Mouse (Mus musculus): ENCODE measurements around the gene Auts2. TPM values are rescaled to one million over a fixed set of nuclear protein-coding genes. Genes with fewer than 3 reads are reported as not detected.

Gene Auts2
- polyA plus RNA-seq, 1 experiment from 2014 or later = 7.5 TPM

DNA sequence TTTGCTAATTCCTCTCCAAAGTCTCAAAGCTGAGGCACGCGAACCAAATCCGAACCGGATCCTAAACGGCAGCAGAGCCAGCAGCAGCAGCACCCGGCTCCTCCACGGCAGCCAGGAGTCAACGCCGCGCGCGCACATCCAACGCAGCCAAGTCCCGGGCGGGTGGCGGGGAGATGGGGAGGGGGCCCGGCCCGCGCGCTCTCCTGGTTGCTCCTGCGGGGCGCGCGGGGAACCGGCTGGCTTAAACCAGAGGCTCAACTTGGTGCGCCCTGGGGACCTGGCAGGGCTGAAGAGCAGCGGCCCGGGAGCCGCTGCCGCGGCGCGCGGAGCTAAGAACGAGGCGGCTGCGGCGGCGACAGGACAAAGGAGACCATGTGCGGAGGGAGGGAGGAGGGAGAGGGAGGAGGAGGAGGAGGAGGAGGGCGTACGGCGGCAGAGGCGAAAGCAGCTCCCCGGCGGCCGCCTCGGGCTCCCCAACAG is 1005.3 kb downstream of the Auts2 start:
- ATAC-seq (replicated peaks; ENCODE audit: low FRiP score, low read depth) (peak; percentile 18; the same call in 1 of the 2 replicates), DNase-seq (ENCODE audit: low spot score) (peak; percentile 69)
- H3K27me3 ChIP-seq (ENCODE audit: insufficient read depth, low read length) = no peaks in the 10 kb centered on the region
- no peaks in the 10 kb centered on the region for H3K36me3 ChIP-seq (ENCODE audit: insufficient read depth, low read length)
- 0% methylated on average over 37 of the region's 48 CpGs for WGBS
- no peaks in the 10 kb centered on the region for H3K9me3 ChIP-seq (replicated peaks; ENCODE audit: low read length)
- no peak for TF ChIP-seq CTCF (IDR thresholded peaks at IDR 0.05; ENCODE audit: low read depth)
- peak overlapping the region; percentile 79 for H3K9ac ChIP-seq (ENCODE audit: low read depth, low read length)
- H3K4me2 ChIP-seq (ENCODE audit: low read length) = peak overlapping the region; percentile 98
- H3K4me3 ChIP-seq (replicated peaks; ENCODE audit: low read depth, low read length) = peak overlapping the region; percentile 72
- no peaks in the 10 kb centered on the region; the same call in 1 of the 2 replicates for H3K4me1 ChIP-seq (replicated peaks; ENCODE audit: insufficient read depth, low read length)
- peak overlapping the region; percentile 87 for H3K27ac ChIP-seq

- Histone ChIP-seq H3K4me2 (ENCODE audit: low read length) (peak overlapping the region; percentile 98), H3K4me3 (replicated peaks; ENCODE audit: low read depth, low read length) (peak overlapping the region; percentile 72), H3K9me3 (replicated peaks; ENCODE audit: low read length) (no peaks in the 10 kb centered on the region), H3K36me3 (ENCODE audit: insufficient read depth, low read length) (no peaks in the 10 kb centered on the region), H3K9ac (ENCODE audit: low read depth, low read length) (peak overlapping the region; percentile 79), H3K27ac (peak overlapping the region; percentile 87), H3K27me3 (ENCODE audit: insufficient read depth, low read length) (no peaks in the 10 kb centered on the region), H3K4me1 (replicated peaks; ENCODE audit: insufficient read depth, low read length) (no peaks in the 10 kb centered on the region; the same call in 1 of the 2 replicates)
- peak; percentile 71 for ATAC-seq (replicated peaks; ENCODE audit: low FRiP score, low read depth)
- TF ChIP-seq CTCF (IDR thresholded peaks at IDR 0.05; ENCODE audit: low read depth) = no peak
- under 1% methylated on average over 43 of the region's 44 CpGs for WGBS
- DNase-seq (ENCODE audit: low spot score) = peak; percentile 79
Measured at GRCm38 (mm10) chr5:131537155-131537830, 1005.9 kb downstream of the Auts2 start.

- H3K4me2 ChIP-seq (ENCODE audit: low read length) = peak overlapping the region; percentile 98
- H3K36me3 ChIP-seq (ENCODE audit: insufficient read depth, low read length) = no peaks in the 10 kb centered on the region
- no peaks in the 10 kb centered on the region for H3K9me3 ChIP-seq (replicated peaks; ENCODE audit: low read length)
- H3K27ac ChIP-seq = no peak overlapping the region
- no peak for DNase-seq (ENCODE audit: low spot score)
- no peak for TF ChIP-seq CTCF (IDR thresholded peaks at IDR 0.05; ENCODE audit: low read depth)
- 0 out of 2 replicates have a peak overlapping the region, but pooled peaks have one; percentile 72 for H3K4me3 ChIP-seq (replicated peaks; ENCODE audit: low read depth, low read length)
- WGBS = 74% methylated on average over 6 of the region's 6 CpGs
- H3K4me1 ChIP-seq (replicated peaks; ENCODE audit: insufficient read depth, low read length) = no peaks in the 10 kb centered on the region; the same call in 1 of the 2 replicates
- no peak overlapping the region for H3K9ac ChIP-seq (ENCODE audit: low read depth, low read length)
- no peaks in the 10 kb centered on the region for H3K27me3 ChIP-seq (ENCODE audit: insufficient read depth, low read length)
- no peak for ATAC-seq (replicated peaks; ENCODE audit: low FRiP score, low read depth)
Measured at GRCm38 (mm10) chr5:131535752-131536151, 1007.4 kb downstream of the Auts2 start.

GRCm38 (mm10) chr5:131533815-131534214 is 1009.3 kb downstream of the Auts2 start:
- Histone ChIP-seq H3K9ac (ENCODE audit: low read depth, low read length) (no peak overlapping the region), H3K36me3 (ENCODE audit: insufficient read depth, low read length) (no peaks in the 10 kb centered on the region), H3K4me1 (replicated peaks; ENCODE audit: insufficient read depth, low read length) (no peaks in the 10 kb centered on the region; the same call in 1 of the 2 replicates), H3K27me3 (ENCODE audit: insufficient read depth, low read length) (no peaks in the 10 kb centered on the region), H3K9me3 (replicated peaks; ENCODE audit: low read length) (no peaks in the 10 kb centered on the region), H3K27ac (no peak overlapping the region), H3K4me2 (ENCODE audit: low read length) (no peak overlapping the region), H3K4me3 (replicated peaks; ENCODE audit: low read depth, low read length) (no peak overlapping the region)
- peak; percentile 83 for DNase-seq (ENCODE audit: low spot score)
- TF ChIP-seq CTCF (IDR thresholded peaks at IDR 0.05; ENCODE audit: low read depth) = peak; percentile 89
- ATAC-seq (replicated peaks; ENCODE audit: low FRiP score, low read depth) = no peak
- 28% methylated on average over 3 of the region's 3 CpGs for WGBS

DNA sequence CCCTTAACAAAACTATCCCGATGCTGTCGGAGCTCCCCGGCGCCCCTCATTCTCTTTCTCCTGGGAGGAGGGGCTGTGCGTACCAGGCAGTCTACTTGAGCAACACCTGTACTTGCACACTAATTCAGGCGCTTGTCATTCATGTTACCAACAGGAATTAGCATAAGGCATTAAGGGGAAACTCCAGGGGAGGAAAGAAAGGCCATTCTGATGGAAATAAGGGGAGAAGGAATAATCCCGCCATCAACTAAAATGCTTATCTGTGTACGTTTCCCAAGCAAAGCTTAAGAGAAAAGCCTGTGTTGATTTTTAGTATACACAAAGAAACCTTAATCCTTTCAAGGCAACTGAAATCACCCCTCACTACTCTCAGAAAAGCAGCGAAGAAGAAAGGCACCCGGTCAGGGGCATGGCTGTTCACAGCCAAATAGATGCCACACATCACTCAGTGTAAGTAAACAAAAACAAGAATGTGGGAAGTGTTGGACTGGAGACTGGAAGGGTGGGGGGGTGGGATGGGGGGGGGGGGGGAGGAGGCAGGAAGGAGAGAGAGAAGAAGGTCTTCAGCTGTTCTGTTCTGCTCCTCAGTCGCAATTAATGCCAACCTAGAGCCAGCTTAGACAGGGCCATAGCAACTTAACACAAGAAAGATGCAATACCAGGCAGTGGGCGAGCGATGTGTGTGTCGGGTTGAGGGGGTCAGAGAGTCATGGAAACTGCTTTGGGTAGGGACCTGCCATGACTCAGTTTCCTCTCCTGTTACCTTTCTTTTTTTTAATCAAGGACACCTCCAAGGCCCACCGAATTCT is 1011.2 kb downstream of the Auts2 start:
- H3K27me3 ChIP-seq (ENCODE audit: insufficient read depth, low read length) = no peaks in the 10 kb centered on the region
- no peaks in the 10 kb centered on the region; the same call in 1 of the 2 replicates for H3K4me1 ChIP-seq (replicated peaks; ENCODE audit: insufficient read depth, low read length)
- H3K36me3 ChIP-seq (ENCODE audit: insufficient read depth, low read length) = no peaks in the 10 kb centered on the region
- 72% methylated on average over 15 of the region's 15 CpGs for WGBS
- no peak for TF ChIP-seq CTCF (IDR thresholded peaks at IDR 0.05; ENCODE audit: low read depth)
- no peak overlapping the region for H3K4me3 ChIP-seq (replicated peaks; ENCODE audit: low read depth, low read length)
- H3K9me3 ChIP-seq (replicated peaks; ENCODE audit: low read length) = no peaks in the 10 kb centered on the region
- no peak for ATAC-seq (replicated peaks; ENCODE audit: low FRiP score, low read depth)
- no peak for DNase-seq (ENCODE audit: low spot score)
- no peak overlapping the region for H3K4me2 ChIP-seq (ENCODE audit: low read length)
- H3K9ac ChIP-seq (ENCODE audit: low read depth, low read length) = no peak overlapping the region
- no peak overlapping the region for H3K27ac ChIP-seq

DNA sequence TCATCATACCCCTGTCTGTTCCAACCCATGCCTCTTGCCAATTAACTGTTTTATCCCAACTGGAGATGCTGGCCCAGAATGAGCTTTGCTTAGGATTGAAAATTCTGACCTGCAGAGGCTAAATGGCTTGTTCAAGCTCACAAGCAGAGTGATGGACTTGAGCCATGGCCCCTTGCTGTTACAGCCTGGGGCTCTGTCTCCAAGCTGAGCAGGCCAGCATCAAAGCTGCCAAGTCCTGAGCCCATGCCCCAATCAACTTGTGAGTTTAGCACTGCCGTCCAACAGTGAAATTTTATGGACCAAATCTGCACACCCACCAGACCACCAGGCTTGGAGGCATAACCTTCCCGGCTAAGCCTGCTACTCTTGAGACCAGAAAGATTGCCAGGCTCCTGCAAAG is 1012.3 kb downstream of the Auts2 start:
- DNase-seq (ENCODE audit: low spot score) (no peak), ATAC-seq (replicated peaks; ENCODE audit: low FRiP score, low read depth) (no peak)
- 39% methylated on average over 2 of the region's 2 CpGs for WGBS
- H3K4me2 ChIP-seq (ENCODE audit: low read length) = no peak overlapping the region
- H3K27me3 ChIP-seq (ENCODE audit: insufficient read depth, low read length) = no peaks in the 10 kb centered on the region
- H3K9me3 ChIP-seq (replicated peaks; ENCODE audit: low read length) = no peaks in the 10 kb centered on the region
- H3K4me3 ChIP-seq (replicated peaks; ENCODE audit: low read depth, low read length) = no peak overlapping the region
- H3K9ac ChIP-seq (ENCODE audit: low read depth, low read length) = no peak overlapping the region
- no peaks in the 10 kb centered on the region for H3K36me3 ChIP-seq (ENCODE audit: insufficient read depth, low read length)
- no peaks in the 10 kb centered on the region for H3K4me1 ChIP-seq (replicated peaks; ENCODE audit: insufficient read depth, low read length)
- TF ChIP-seq CTCF (IDR thresholded peaks at IDR 0.05; ENCODE audit: low read depth) = no peak
- no peak overlapping the region for H3K27ac ChIP-seq

Measured in kidney, postnatal 0 days (tissue).